Mouse (Mus musculus) forebrain, embryonic 13.5 days (tissue): Measurements from ENCODE around the gene Ly9. TPM values are rescaled to one million over a fixed set of nuclear protein-coding genes. Genes with fewer than 3 reads are reported as not detected.

Source experiments
- ATAC-seq: fragments of 200-750 bp; cut with Nextera tagmentation; 2 replicates; pipeline ENCODE4 v1.8.0; 2017
- H3K27ac ChIP-seq: fragments of 300-500 bp; sonication (generic); 2 replicates; pipeline ENCODE4 v1.5.1; 2015; ENCODE audit warnings: inconsistent platforms, mild to moderate bottlenecking, moderate library complexity
- H3K27me3 ChIP-seq: fragments of 300-500 bp; sonication (generic); 2 replicates; pipeline ENCODE4 v1.6.1; 2015; ENCODE audit warnings: mild to moderate bottlenecking, inconsistent platforms
- H3K36me3 ChIP-seq: fragments of 300-500 bp; sonication (generic); 2 replicates; pipeline ENCODE4 v1.6.1; 2015; ENCODE audit warnings: mild to moderate bottlenecking, inconsistent platforms; ENCODE audit not compliant: poor library complexity, severe bottlenecking
- H3K4me1 ChIP-seq: fragments of 300-500 bp; sonication (generic); 2 replicates; pipeline ENCODE4 v1.6.1; 2015; ENCODE audit warnings: inconsistent platforms
- H3K4me2 ChIP-seq: fragments of 300-500 bp; sonication (generic); 2 replicates; pipeline ENCODE4 v1.6.1; 2015; ENCODE audit warnings: inconsistent platforms, mild to moderate bottlenecking, moderate library complexity
- H3K4me3 ChIP-seq: fragments of 300-500 bp; sonication (generic); 2 replicates; pipeline ENCODE4 v1.5.1; 2015; ENCODE audit warnings: mild to moderate bottlenecking, inconsistent platforms
- H3K9ac ChIP-seq: fragments of 300-500 bp; sonication (generic); 2 replicates; pipeline ENCODE4 v1.6.1; 2015; ENCODE audit warnings: mild to moderate bottlenecking, inconsistent platforms
- H3K9me3 ChIP-seq: fragments of 300-500 bp; sonication (generic); replicated peaks from 2 replicates; pipeline ENCODE4 v1.6.1; 2016; ENCODE audit warnings: inconsistent platforms
- WGBS: fragments of 180-500 bp; shearing (Covaris S2); methylation state at CpG from one replicate; pipeline ENCODE4 v1.1.7; 2015; 5-methylcytosine and 5-hydroxymethylcytosine counted together
- polyA plus RNA-seq: library from polyadenylated mRNA; unstranded; fragments of >200 nt; fragmentation: Nextera tagmentation; extraction: Ambion mirVana; gene quantifications from 2 replicates; pipeline ENCODE4 v1.2.1, GENCODE M21; 2015

The Ly9 gene
- polyA plus RNA-seq, 1 experiment from 2014 or later = not detected

DNA sequence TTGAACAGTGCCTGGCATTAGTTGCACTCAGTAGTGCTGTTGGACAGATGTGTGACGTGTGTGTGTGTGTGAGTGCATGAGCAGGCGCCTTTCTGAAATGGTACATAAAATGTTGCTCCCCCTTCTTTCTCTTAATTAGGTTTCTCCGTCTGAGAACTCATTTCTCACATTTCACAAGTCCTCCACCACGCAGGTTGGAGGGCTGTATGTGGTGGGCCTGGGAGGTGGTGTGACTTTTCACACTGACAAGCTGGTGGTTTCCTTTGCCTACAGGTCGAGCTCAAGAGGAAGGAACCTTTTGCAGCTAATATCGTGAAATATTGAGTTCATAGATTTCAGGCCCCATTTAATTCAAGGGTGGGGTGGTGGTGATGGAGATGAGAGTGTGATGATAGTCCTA is 22.0 kb upstream of the Ly9 start:
- Histone ChIP-seq H3K27ac (no peak overlapping the region), H3K36me3 (no peaks in the 10 kb centered on the region), H3K4me3 (no peak overlapping the region), H3K27me3 (no peaks in the 10 kb centered on the region), H3K4me2 (no peak overlapping the region), H3K4me1 (no peaks in the 10 kb centered on the region), H3K9me3 (no peaks in the 10 kb centered on the region), H3K9ac (no peak overlapping the region)
- no peak for ATAC-seq
- 80% methylated on average over 6 of the region's 6 CpGs for WGBS

DNA sequence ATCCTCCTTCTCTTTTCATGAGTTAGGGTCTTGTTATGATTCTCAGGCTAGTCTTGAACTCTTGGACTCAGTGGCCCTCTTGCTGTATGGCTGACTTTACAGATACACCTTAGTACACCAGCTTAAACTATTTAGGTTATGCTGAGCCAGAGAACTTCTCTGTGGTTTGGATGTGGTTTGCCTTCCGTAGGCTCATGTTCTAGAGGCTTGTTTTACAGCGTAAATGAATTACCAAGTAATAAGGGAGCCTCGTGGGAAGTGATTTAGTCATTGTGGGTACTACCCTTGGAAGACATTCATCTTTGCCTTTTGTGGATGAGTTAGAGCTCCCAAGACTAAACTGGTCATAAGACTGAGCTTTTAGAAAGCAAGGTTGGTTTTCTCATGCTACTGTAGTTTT is 20.6 kb upstream of the Ly9 start:
- no peaks in the 10 kb centered on the region for H3K9me3 ChIP-seq
- H3K4me3 ChIP-seq = no peak overlapping the region
- no peak overlapping the region for H3K9ac ChIP-seq
- 82% methylated on average over 3 of the region's 3 CpGs for WGBS
- no peaks in the 10 kb centered on the region for H3K4me1 ChIP-seq
- H3K36me3 ChIP-seq = no peaks in the 10 kb centered on the region
- no peaks in the 10 kb centered on the region for H3K27me3 ChIP-seq
- H3K4me2 ChIP-seq = no peak overlapping the region
- ATAC-seq = no peak
- no peak overlapping the region for H3K27ac ChIP-seq

DNA sequence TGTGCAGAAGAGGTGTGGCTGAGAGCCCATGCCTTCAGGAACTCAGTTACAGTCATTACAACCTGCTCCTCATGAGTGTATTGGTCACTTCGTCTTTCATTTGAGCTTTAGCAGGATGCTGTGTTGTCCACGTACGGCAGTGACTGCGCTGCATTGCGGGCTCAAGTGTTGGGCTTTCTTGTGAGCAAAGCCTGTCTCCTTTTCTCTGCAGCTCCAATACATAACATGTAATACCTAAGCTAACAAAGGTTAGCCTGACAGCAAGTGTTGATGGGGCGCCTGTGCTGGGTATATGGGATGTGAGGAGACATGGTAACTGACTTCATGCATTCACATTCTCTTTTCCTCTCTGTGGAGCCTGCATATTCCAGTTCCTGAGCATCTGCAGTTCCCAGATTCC is 12.9 kb upstream of the Ly9 start:
- no peaks in the 10 kb centered on the region for H3K27me3 ChIP-seq
- H3K9me3 ChIP-seq = no peaks in the 10 kb centered on the region
- H3K4me3 ChIP-seq = no peak overlapping the region
- no peak overlapping the region for H3K4me2 ChIP-seq
- WGBS = 92% methylated on average over 6 of the region's 6 CpGs
- H3K9ac ChIP-seq = no peak overlapping the region
- no peak for ATAC-seq
- no peaks in the 10 kb centered on the region for H3K4me1 ChIP-seq
- no peaks in the 10 kb centered on the region for H3K36me3 ChIP-seq
- no peak overlapping the region for H3K27ac ChIP-seq

DNA sequence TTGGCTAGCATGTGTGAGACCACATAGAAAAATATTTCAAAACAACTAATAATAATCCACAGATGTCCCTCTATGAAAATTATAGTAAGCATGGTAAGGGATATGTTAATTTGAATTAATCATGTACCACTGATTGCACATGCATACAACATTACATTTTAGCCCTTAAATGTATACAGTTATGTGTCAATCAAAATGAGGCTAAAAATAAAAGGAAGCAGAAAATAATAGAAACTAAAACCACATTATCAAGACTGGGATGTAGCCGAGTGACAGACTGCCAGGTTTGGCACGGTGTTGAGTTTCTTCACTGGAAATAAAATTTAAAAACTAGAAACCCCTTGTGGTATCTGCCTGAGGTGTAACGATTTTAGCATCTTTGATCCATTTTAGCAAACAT is 12.4 kb upstream of the Ly9 start:
- ATAC-seq = no peak
- 89% methylated on average over 3 of the region's 3 CpGs for WGBS
- Histone ChIP-seq H3K4me3 (no peak overlapping the region), H3K36me3 (no peaks in the 10 kb centered on the region), H3K9ac (no peak overlapping the region), H3K4me2 (no peak overlapping the region), H3K9me3 (no peaks in the 10 kb centered on the region), H3K27me3 (no peaks in the 10 kb centered on the region), H3K4me1 (no peaks in the 10 kb centered on the region), H3K27ac (no peak overlapping the region)

DNA sequence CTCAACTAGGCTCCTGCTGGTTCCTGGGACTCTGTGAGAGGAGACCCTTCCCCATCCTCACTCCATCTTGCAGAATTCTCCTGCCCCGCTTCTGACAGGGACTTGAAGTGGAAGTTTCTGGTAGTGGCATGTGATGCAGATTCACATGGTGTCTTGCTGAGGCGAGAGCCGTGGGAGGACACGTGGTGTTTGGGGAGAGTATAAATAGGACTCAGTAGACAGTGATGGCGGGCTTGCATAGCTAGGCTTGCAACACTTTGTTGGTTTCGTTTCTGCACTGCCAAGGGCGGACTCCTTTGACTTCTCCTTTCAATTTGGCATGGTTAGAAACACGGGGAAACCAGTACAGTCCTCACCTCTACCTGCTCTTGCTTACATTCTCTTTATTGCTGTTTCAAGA is 11.8 kb upstream of the Ly9 start:
- Histone ChIP-seq H3K27ac (no peak overlapping the region), H3K9me3 (no peaks in the 10 kb centered on the region), H3K36me3 (no peaks in the 10 kb centered on the region), H3K27me3 (no peaks in the 10 kb centered on the region), H3K4me1 (no peaks in the 10 kb centered on the region), H3K9ac (no peak overlapping the region), H3K4me2 (no peak overlapping the region), H3K4me3 (no peak overlapping the region)
- 80% methylated on average over 8 of the region's 8 CpGs for WGBS
- ATAC-seq = no peak

DNA sequence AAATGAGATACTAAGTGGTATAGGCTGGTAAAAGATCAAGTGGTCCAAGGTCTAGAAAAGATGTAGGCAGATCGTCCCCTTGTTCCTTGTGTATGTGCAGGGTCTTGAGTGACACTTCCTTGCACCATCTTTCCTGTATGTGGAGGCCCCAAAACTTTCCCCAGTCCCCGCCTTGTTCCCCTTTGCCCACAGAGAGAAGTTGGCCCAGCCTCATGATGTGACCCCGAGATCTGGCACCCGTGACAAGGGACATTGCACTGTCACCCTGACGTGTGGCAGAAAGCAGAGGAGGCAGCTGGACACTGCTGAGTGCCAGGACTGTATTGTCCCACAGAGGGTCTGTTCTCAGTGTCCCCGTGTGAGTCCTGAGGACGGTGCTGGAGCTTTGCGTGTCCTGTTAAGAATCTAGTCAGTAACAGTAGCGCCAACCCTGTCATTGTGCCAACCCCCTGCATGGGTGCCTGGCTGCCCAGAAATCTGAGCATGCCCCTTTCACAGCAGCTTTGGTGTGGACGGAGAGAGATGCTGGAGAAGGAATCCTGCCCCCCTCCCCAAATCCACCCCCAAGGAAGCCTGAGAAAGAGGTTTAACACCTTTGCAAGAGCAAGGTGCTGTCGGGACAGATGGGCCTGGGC is 9.8 kb upstream of the Ly9 start:
- no peaks in the 10 kb centered on the region for H3K9me3 ChIP-seq
- H3K36me3 ChIP-seq = no peaks in the 10 kb centered on the region
- no peak overlapping the region for H3K4me2 ChIP-seq
- no peak for ATAC-seq
- H3K27me3 ChIP-seq = no peaks in the 10 kb centered on the region
- no peak overlapping the region for H3K27ac ChIP-seq
- WGBS = 83% methylated on average over 11 of the region's 11 CpGs
- no peak overlapping the region for H3K9ac ChIP-seq
- H3K4me3 ChIP-seq = no peak overlapping the region
- H3K4me1 ChIP-seq = no peaks in the 10 kb centered on the region

DNA sequence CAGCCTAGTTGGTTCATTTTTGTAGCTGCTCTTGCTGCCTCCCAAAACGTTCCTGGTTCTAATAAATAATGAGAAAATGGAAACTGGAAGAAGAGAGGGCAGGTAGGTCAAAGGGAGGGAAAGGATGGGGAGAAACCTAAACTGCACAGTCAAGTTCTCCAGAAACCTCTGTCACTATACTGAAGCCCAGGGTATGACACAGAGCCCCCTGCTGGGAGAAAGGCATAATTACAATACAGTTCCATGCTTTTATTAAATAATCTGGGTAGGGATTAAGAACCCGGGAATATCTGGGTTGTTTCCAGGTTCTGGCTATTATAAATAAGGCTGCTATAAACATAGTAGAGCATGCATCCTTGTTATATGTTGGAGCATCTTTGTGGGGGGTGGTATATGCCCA is 6.8 kb upstream of the Ly9 start:
- ATAC-seq = no peak
- no peaks in the 10 kb centered on the region for H3K27me3 ChIP-seq
- no peak overlapping the region for H3K4me3 ChIP-seq
- no peaks in the 10 kb centered on the region for H3K36me3 ChIP-seq
- 49% methylated on average over 2 of the region's 2 CpGs for WGBS
- no peak overlapping the region for H3K27ac ChIP-seq
- H3K9ac ChIP-seq = no peak overlapping the region
- H3K9me3 ChIP-seq = no peaks in the 10 kb centered on the region
- no peaks in the 10 kb centered on the region for H3K4me1 ChIP-seq
- H3K4me2 ChIP-seq = no peak overlapping the region

DNA sequence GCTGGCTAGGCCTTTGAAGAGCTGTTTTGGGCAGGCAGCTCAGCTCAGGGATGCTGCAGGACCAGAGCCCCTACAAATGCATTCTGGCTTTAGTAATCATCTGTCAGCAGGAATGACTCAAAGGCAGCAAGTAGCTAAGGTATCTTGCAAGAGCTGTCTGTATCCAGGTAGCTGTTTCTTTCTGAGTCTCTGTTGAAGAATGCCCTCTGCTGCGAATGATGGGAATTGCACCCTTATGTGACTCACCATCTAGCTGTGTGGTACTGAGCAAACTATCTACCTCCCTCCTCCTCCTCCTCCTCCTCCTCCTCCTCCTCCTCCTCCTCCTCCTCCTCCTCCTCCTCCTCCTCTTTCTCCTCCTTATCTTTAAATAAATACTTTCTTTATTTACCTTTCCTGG is 3.6 kb upstream of the Ly9 start:
- H3K4me2 ChIP-seq = no peak overlapping the region
- no peak overlapping the region for H3K9ac ChIP-seq
- no peak overlapping the region for H3K4me3 ChIP-seq
- no peak for ATAC-seq
- H3K27me3 ChIP-seq = no peaks in the 10 kb centered on the region
- no peak overlapping the region for H3K27ac ChIP-seq
- WGBS = 9% methylated on average over 1 of the region's 1 CpGs
- no peaks in the 10 kb centered on the region for H3K4me1 ChIP-seq
- no peaks in the 10 kb centered on the region for H3K36me3 ChIP-seq
- no peaks in the 10 kb centered on the region for H3K9me3 ChIP-seq

DNA sequence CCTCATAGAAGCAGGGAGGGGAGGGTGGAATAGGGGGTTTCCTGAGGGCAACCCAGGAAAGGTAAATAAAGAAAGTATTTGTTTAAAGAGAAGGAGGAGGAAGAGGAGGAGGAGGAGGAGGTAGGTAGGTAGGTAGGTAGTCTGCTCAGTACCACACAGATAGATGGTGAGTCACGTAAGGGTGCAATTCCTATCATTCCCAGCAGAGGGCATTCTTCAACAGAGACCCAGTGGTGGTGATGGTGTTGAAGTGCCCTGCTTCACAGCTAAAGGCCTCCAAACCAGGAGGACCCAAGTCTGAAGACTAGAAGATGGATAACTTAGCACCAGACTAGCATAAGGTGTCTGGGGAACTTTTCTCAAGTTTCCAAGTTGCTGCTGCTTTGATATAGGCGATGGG is 2.8 kb upstream of the Ly9 start:
- no peak for ATAC-seq
- 89% methylated on average over 2 of the region's 2 CpGs for WGBS

DNA sequence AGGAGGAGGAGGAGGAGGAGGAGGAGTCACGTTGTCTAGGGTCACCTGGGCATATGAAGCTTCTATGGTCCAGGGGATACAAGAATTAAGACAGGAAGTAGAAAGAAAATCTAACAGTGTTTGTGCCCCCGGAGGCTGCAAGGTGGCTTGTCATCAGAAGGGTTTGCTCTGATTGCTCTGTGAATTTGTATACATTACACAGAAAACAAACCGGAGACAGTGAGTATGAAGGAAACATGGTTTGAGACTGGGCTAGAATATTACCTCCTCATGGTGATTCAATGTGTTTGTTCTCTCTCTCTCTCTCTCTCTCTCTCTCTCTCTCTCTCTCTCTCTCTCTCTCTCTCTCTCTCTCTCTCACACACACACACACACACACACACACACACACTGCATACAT is 554 bp downstream of the Ly9 start:
- WGBS = 80% methylated on average over 3 of the region's 3 CpGs
- Histone ChIP-seq H3K36me3 (no peaks in the 10 kb centered on the region), H3K27ac (no peak overlapping the region), H3K4me2 (no peak overlapping the region), H3K9ac (no peak overlapping the region), H3K4me3 (no peak overlapping the region), H3K4me1 (no peaks in the 10 kb centered on the region), H3K27me3 (no peaks in the 10 kb centered on the region), H3K9me3 (no peaks in the 10 kb centered on the region)
- no peak for ATAC-seq

More for the DNA sequence above, 2.8 kb upstream of the Ly9 start:
- Histone ChIP-seq H3K9ac (no peak overlapping the region), H3K4me1 (no peaks in the 10 kb centered on the region), H3K27me3 (no peaks in the 10 kb centered on the region), H3K4me3 (no peak overlapping the region), H3K36me3 (no peaks in the 10 kb centered on the region), H3K9me3 (no peaks in the 10 kb centered on the region), H3K4me2 (no peak overlapping the region), H3K27ac (no peak overlapping the region)

DNA sequence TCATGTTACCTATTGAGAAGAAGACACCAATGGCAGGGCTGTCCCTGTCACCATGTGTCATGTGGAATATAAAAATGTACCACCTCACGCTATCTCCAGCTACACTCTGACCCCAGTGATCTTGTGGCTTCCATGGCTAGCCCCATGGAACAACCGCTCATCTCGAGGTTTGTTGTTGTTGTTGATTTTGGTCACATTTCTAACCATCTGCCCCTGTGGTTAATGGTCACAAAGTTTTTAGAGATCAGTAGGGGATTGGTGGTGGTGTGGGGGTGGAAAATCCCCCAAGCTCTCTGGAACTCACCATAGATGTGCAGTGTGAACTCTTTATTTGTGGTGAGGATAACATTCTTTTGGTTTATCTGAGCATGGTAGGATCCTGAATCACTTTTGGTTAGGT is 2.5 kb downstream of the Ly9 start:
- H3K9ac ChIP-seq = no peak overlapping the region
- ATAC-seq = no peak
- no peaks in the 10 kb centered on the region for H3K9me3 ChIP-seq
- no peaks in the 10 kb centered on the region for H3K36me3 ChIP-seq
- H3K4me1 ChIP-seq = no peaks in the 10 kb centered on the region
- H3K27ac ChIP-seq = no peak overlapping the region
- H3K4me2 ChIP-seq = no peak overlapping the region
- no peak overlapping the region for H3K4me3 ChIP-seq
- 93% methylated on average over 3 of the region's 3 CpGs for whole genome bisulfite sequencing
- H3K27me3 ChIP-seq = no peaks in the 10 kb centered on the region

DNA sequence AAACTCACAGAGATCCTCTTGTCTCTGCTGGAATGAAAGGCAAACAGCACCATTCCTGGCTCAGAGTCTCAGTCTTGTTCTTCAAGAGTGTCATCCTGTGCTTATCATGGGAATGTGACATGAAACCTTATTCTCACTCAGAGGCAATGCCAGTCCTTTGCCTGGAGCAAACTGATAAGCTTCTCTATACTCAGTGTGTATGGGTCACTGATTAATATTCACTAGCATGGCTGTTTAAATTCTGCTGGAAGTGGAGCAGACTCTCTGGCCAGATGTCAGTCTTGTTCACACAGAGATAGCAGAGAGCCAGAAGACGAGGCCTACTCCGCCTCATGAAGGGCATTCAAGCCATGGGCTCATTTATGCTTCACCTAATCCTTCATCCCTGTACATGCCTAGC is 22.6 kb downstream of the Ly9 start:
- Histone ChIP-seq H3K4me2 (no peak overlapping the region), H3K9ac (no peak overlapping the region), H3K4me1 (no peaks in the 10 kb centered on the region), H3K27ac (no peak overlapping the region), H3K36me3 (no peaks in the 10 kb centered on the region), H3K4me3 (no peak overlapping the region), H3K27me3 (no peaks in the 10 kb centered on the region), H3K9me3 (no peaks in the 10 kb centered on the region)
- no peak for ATAC-seq
- 89% methylated on average over 2 of the region's 2 CpGs for WGBS

DNA sequence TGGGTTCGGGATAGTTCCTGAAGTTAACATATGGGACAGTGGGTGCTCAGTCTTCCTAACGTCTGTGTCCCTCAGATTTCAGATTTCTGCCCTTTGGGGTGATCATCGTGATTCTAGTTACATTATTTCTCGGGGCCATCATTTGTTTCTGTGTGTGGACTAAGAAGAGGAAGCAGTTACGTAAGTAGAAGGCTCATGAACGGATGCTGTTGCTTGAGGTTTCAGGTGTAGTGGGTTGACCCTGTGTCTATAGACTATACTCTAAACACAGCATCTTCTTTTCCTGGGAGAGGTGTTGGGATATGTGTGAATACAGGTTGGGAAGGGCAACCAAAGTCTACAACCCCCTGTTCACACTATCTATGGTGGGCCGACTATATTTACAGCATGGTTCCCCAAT is 30.0 kb downstream of the Ly9 start:
- Histone ChIP-seq H3K27ac (no peak overlapping the region), H3K36me3 (no peaks in the 10 kb centered on the region), H3K9me3 (no peaks in the 10 kb centered on the region), H3K27me3 (no peaks in the 10 kb centered on the region), H3K4me1 (no peaks in the 10 kb centered on the region), H3K4me2 (no peak overlapping the region), H3K4me3 (no peak overlapping the region), H3K9ac (no peak overlapping the region)
- no peak for ATAC-seq
- WGBS = 85% methylated on average over 7 of the region's 7 CpGs
